Mouse (Mus musculus) forebrain, embryonic 15.5 days (tissue): ENCODE data around the gene Hnrnpr. TPM values are rescaled to one million over a fixed set of nuclear protein-coding genes. Genes with fewer than 3 reads are reported as not detected.

Experiments
- ATAC-seq: fragments of 200-750 bp; cut with Nextera tagmentation; replicated peaks from 2 replicates; pipeline ENCODE4 v1.8.0; 2017; ENCODE audit warnings: mild to moderate bottlenecking, moderate TSS enrichment, moderate library complexity
- H3K27ac ChIP-seq: fragments of 300-500 bp; sonication (generic); replicated peaks from 2 replicates; pipeline ENCODE4 v1.5.1; 2015; ENCODE audit warnings: mild to moderate bottlenecking, inconsistent platforms
- H3K27me3 ChIP-seq: fragments of 300-500 bp; sonication (generic); 2 replicates; pipeline ENCODE4 v1.6.1; 2015; ENCODE audit warnings: inconsistent platforms
- H3K36me3 ChIP-seq: fragments of 300-500 bp; sonication (generic); 2 replicates; pipeline ENCODE4 v1.6.1; 2015; ENCODE audit warnings: mild to moderate bottlenecking, inconsistent platforms
- H3K4me1 ChIP-seq: fragments of 300-500 bp; sonication (generic); 2 replicates; pipeline ENCODE4 v1.6.1; 2015; ENCODE audit warnings: inconsistent platforms
- H3K4me2 ChIP-seq: fragments of 300-500 bp; sonication (generic); replicated peaks from 2 replicates; pipeline ENCODE4 v1.6.1; 2015; ENCODE audit warnings: mild to moderate bottlenecking, inconsistent platforms
- H3K4me3 ChIP-seq: fragments of 300-500 bp; sonication (generic); 2 replicates; pipeline ENCODE4 v1.5.1; 2015; ENCODE audit warnings: mild to moderate bottlenecking, inconsistent platforms
- H3K9ac ChIP-seq: fragments of 300-500 bp; sonication (generic); replicated peaks from 2 replicates; pipeline ENCODE4 v1.6.1; 2015; ENCODE audit warnings: mild to moderate bottlenecking, inconsistent platforms
- H3K9me3 ChIP-seq: fragments of 300-500 bp; sonication (generic); 2 replicates; pipeline ENCODE4 v1.6.1; 2016; ENCODE audit warnings: inconsistent platforms
- WGBS: fragments of 180-500 bp; shearing (Covaris S2); methylation state at CpG from one replicate; pipeline ENCODE4 v1.1.7; 2015; ENCODE audit warnings: mixed read lengths; 5-methylcytosine and 5-hydroxymethylcytosine counted together
- polyA plus RNA-seq: library from polyadenylated mRNA; unstranded; fragments of >200 nt; fragmentation: Nextera tagmentation; extraction: Ambion mirVana; gene quantifications from 2 replicates; pipeline ENCODE4 v1.2.1, GENCODE M21; 2015

Gene Hnrnpr
- polyA plus RNA-seq, 1 experiment from 2014 or later: 258 TPM

- no peaks in the 10 kb centered on the region for H3K27me3 ChIP-seq
- no peak overlapping the region for H3K4me2 ChIP-seq
- H3K9me3 ChIP-seq: no peaks in the 10 kb centered on the region
- H3K36me3 ChIP-seq: peaks cover 69% of the 10 kb centered on the region
- 97% methylated on average over 4 of the region's 4 CpGs for WGBS
- no peak overlapping the region for H3K4me3 ChIP-seq
- H3K27ac ChIP-seq: no peak overlapping the region
- H3K4me1 ChIP-seq: no peaks in the 10 kb centered on the region
- ATAC-seq: no peak
- H3K9ac ChIP-seq: no peak overlapping the region
These were observed 46.7 kb downstream of the Hnrnpr start for GRCm38 (mm10) chr4:136357429-136357828.

GRCm38 (mm10) chr4:136367856-136368255 is 57.1 kb downstream of the Hnrnpr start:
- no peaks in the 10 kb centered on the region for H3K27me3 ChIP-seq
- no peak overlapping the region for H3K4me3 ChIP-seq
- H3K36me3 ChIP-seq: no peaks in the 10 kb centered on the region
- no peak overlapping the region for H3K27ac ChIP-seq
- H3K4me2 ChIP-seq: no peak overlapping the region
- H3K9me3 ChIP-seq: no peaks in the 10 kb centered on the region
- WGBS: 69% methylated on average over 4 of the region's 4 CpGs
- no peak for ATAC-seq
- no peaks in the 10 kb centered on the region for H3K4me1 ChIP-seq
- H3K9ac ChIP-seq: no peak overlapping the region

- Histone ChIP-seq H3K9ac (no peak overlapping the region), H3K27ac (no peak overlapping the region), H3K4me2 (no peak overlapping the region), H3K4me3 (no peak overlapping the region), H3K27me3 (no peaks in the 10 kb centered on the region), H3K9me3 (no peaks in the 10 kb centered on the region), H3K4me1 (peaks cover 6% of the 10 kb centered on the region; the same call in 1 of the 2 replicates), H3K36me3 (no peaks in the 10 kb centered on the region)
- ATAC-seq: no peak
- under 1% methylated on average over 3 of the region's 3 CpGs for WGBS
These were observed 59.0 kb downstream of the Hnrnpr start for GRCm38 (mm10) chr4:136369727-136370126.

DNA sequence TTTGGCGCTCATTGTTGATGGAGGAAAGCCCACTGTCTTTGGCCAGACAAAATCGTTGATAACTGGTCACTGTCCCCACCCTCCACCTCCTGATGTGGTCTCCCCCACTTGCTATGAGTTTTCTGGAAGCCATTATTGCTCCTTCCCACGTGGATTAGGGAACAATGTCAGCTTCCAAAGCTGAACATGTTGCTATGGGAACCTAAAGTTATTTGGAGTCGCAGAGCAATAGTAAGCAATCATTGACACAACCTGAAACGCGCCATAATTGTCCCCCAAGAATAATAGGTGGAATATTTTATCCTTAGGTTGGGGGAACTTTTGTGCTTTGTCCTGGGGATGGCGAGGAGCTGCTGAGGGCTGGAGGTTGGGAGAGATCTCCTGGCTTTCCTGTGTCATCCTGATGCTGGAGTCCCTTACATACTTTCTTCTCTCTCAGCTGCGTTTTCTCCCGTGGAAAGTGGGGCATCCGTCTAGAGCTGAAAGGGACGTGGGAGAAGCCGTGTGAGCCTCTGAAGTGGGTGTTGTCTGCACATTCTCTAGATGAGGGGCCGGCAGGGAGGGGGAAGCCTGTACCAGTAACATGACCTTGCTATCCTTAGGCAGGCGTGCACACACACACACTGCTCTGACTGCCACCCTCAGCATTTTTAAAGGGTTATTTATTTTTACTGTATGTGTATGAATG is 62.9 kb downstream of the Hnrnpr start:
- Histone ChIP-seq H3K4me1 (peaks cover 6% of the 10 kb centered on the region; the same call in 1 of the 2 replicates), H3K27me3 (no peaks in the 10 kb centered on the region), H3K27ac (no peak overlapping the region), H3K36me3 (no peaks in the 10 kb centered on the region), H3K9me3 (no peaks in the 10 kb centered on the region), H3K4me2 (no peak overlapping the region), H3K9ac (no peak overlapping the region), H3K4me3 (no peak overlapping the region)
- WGBS: 30% methylated on average over 14 of the region's 14 CpGs
- no peak for ATAC-seq

DNA sequence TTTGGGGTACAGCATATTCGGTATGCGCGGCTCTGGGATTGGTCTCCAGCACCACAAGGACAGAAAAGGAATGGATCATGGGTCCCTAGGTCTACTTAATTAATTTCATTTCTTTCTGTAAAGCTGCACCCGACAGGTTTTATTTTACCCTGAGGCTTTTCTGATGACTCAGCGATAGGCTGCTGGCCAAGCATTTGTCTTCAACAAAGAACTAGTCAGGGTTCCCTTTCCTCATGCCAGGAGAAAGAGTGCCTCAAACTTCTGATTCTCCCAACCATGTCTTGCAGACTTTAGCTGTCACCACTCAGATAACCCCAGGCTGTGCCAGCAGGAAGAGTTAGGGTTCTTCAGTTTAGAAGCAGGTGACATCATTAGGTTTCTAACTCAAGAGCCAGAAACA is 66.3 kb downstream of the Hnrnpr start:
- Histone ChIP-seq H3K36me3 (no peaks in the 10 kb centered on the region), H3K27ac (no peak overlapping the region), H3K27me3 (no peaks in the 10 kb centered on the region), H3K9ac (no peak overlapping the region), H3K4me2 (no peak overlapping the region), H3K4me1 (peaks cover 6% of the 10 kb centered on the region; the same call in 1 of the 2 replicates), H3K4me3 (no peak overlapping the region), H3K9me3 (no peaks in the 10 kb centered on the region)
- 74% methylated on average over 5 of the region's 5 CpGs for WGBS
- no peak for ATAC-seq

DNA sequence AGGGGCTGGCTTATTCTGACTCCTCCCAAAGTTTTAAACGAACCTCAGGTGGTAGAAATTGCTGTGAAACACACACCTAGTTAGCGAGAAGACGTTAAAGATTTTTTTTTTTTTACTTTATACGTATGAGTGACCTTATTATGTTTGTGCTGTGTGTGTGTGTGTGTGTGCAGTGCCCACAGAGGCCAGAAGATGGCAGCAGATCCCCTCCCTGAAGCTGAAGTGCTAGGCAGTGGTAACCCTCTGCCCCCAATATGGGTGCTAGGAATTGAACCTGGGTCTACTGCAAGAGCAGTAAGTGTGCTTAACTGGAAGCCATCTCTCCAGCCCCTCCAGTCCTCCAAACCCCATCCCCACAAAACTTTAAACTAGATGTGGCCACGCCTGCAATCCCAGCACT is 72.3 kb downstream of the Hnrnpr start:
- H3K36me3 ChIP-seq: no peaks in the 10 kb centered on the region
- WGBS: 84% methylated on average over 5 of the region's 5 CpGs
- no peak overlapping the region for H3K27ac ChIP-seq
- no peaks in the 10 kb centered on the region for H3K9me3 ChIP-seq
- H3K4me3 ChIP-seq: no peak overlapping the region
- no peaks in the 10 kb centered on the region for H3K27me3 ChIP-seq
- no peaks in the 10 kb centered on the region for H3K4me1 ChIP-seq
- no peak overlapping the region for H3K4me2 ChIP-seq
- H3K9ac ChIP-seq: no peak overlapping the region
- no peak for ATAC-seq

GRCm38 (mm10) chr4:136383839-136384238 is 73.1 kb downstream of the Hnrnpr start:
- WGBS: 83% methylated on average over 6 of the region's 6 CpGs
- H3K27ac ChIP-seq: no peak overlapping the region
- H3K36me3 ChIP-seq: no peaks in the 10 kb centered on the region
- no peaks in the 10 kb centered on the region for H3K27me3 ChIP-seq
- H3K4me2 ChIP-seq: no peak overlapping the region
- no peak overlapping the region for H3K9ac ChIP-seq
- H3K4me3 ChIP-seq: no peak overlapping the region
- no peak for ATAC-seq
- no peaks in the 10 kb centered on the region for H3K9me3 ChIP-seq
- no peaks in the 10 kb centered on the region for H3K4me1 ChIP-seq

DNA sequence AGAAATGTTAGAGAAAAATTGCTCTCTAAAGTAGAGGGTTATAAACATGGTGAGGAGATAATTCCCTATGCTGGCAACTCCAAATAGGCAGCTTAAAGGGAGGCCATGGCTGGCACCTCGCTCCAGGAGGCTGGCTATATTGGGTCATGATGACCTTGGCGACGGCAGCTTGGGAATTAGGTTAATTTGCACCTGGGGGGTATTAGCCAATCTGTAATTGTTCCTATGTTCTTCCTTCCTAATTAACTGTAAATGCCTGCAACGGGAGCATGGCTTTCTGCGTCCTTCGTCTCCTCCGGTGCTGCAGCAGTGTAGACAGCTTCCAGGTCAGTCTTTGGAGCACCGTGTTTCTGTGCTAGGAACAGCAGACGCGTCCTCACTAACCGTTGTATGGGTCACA is 76.5 kb downstream of the Hnrnpr start:
- Histone ChIP-seq H3K9ac (no peak overlapping the region), H3K4me2 (no peak overlapping the region), H3K9me3 (no peaks in the 10 kb centered on the region), H3K4me1 (no peaks in the 10 kb centered on the region), H3K27ac (no peak overlapping the region), H3K36me3 (no peaks in the 10 kb centered on the region), H3K4me3 (no peak overlapping the region), H3K27me3 (no peaks in the 10 kb centered on the region)
- WGBS: 42% methylated on average over 11 of the region's 11 CpGs
- no peak for ATAC-seq

- no peak overlapping the region for H3K4me2 ChIP-seq
- H3K4me1 ChIP-seq: no peaks in the 10 kb centered on the region
- H3K36me3 ChIP-seq: no peaks in the 10 kb centered on the region
- no peaks in the 10 kb centered on the region for H3K27me3 ChIP-seq
- H3K27ac ChIP-seq: no peak overlapping the region
- no peaks in the 10 kb centered on the region for H3K9me3 ChIP-seq
- H3K4me3 ChIP-seq: no peak overlapping the region
- ATAC-seq: no peak
- no peak overlapping the region for H3K9ac ChIP-seq
- whole genome bisulfite sequencing: 88% methylated on average over 10 of the region's 10 CpGs
These were observed 91.1 kb downstream of the Hnrnpr start for GRCm38 (mm10) chr4:136401806-136402205.

GRCm38 (mm10) chr4:136407831-136408230 is 97.1 kb downstream of the Hnrnpr start:
- no peaks in the 10 kb centered on the region for H3K27me3 ChIP-seq
- H3K4me3 ChIP-seq: no peak overlapping the region
- 71% methylated on average over 11 of the region's 11 CpGs for WGBS
- H3K4me1 ChIP-seq: no peaks in the 10 kb centered on the region
- no peaks in the 10 kb centered on the region for H3K9me3 ChIP-seq
- no peak overlapping the region for H3K27ac ChIP-seq
- H3K36me3 ChIP-seq: no peaks in the 10 kb centered on the region
- ATAC-seq: no peak
- H3K4me2 ChIP-seq: no peak overlapping the region
- no peak overlapping the region for H3K9ac ChIP-seq

Other genes with a start within 250 kb of the Hnrnpr start
- gene Id3, start 167.4 kb upstream of the Hnrnpr start, polyA plus RNA-seq: 87.3 and 98.1 TPM in 2 replicates
- 5.4 and 6.0 TPM in 2 replicates for gene E2f2, start 138.5 kb upstream of the Hnrnpr start, polyA plus RNA-seq
- 3.4 and 3.7 TPM in 2 replicates for gene Asap3, start 104.6 kb upstream of the Hnrnpr start, polyA plus RNA-seq
- gene Tcea3, start 63.2 kb upstream of the Hnrnpr start, polyA plus RNA-seq: 0.57 and 1.0 TPM in 2 replicates
- gene Zfp46, start 26.3 kb upstream of the Hnrnpr start, polyA plus RNA-seq: 42.2 and 46.1 TPM in 2 replicates
- 0.70 and 0.74 TPM in 2 replicates for gene Htr1d, start 112.6 kb downstream of the Hnrnpr start, polyA plus RNA-seq
- 0.10 and 0.57 TPM in 2 replicates for gene 6030445D17Rik, start 151.3 kb downstream of the Hnrnpr start, polyA plus RNA-seq
- 62.1 and 69.8 TPM in 2 replicates for gene Luzp1, start 158.8 kb downstream of the Hnrnpr start, polyA plus RNA-seq